Mouse (Mus musculus) embryonic fibroblast, embryonic 13.5 days (primary cell): ENCODE data around the gene Map3k5.

Source experiments
- CTCF ChIP-seq: IDR thresholded peaks from 2 replicates; pipeline ENCODE4 v1.5.1; 2011; ENCODE audit warnings: mild to moderate bottlenecking, control low read depth, low read length, moderate library complexity, borderline replicate concordance; ENCODE audit not compliant: insufficient read depth
- POLR2A ChIP-seq: IDR thresholded peaks from 2 replicates; pipeline ENCODE4 v1.6.1; 2011; ENCODE audit warnings: low read depth, mild to moderate bottlenecking, control low read depth, low read length, moderate library complexity

DNA sequence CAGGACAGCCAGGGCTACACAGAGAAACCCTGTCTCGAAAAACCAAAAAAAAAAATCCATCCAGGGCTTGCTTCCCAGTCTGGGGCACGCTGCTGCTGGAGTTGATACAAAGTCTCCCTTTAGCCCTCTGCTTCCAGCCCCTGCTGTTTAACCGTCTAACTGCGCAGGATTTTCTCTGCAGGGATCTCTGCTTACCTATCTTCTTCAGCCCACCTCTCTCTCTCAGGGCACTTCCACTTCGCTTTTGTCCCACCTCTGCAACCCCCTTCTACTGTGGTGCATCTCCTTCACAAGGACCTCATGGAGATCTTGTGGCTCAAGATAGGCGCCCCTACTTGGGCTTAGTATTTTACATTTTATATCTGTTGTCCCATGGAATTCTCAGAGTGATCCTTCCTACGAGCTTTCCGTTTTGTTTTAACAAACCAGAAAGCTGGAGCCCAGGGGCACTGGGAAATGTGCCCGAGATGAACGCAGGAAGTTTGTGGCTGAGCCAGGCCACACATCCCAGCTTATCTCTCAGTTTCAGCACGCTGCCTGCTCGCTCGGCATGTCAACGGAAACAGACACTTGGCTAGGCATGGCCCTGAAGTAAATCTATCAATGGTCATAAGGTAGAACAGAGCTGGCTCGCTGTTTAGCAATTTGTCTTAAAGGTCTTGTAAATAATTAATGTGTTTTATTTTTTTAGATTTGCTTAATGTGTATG, 201.2 kb downstream of the Map3k5 start:
- TF ChIP-seq POLR2A (no peak), CTCF (no peak)
